Mouse (Mus musculus): ENCODE data around the gene Ccdc158.

Gene Ccdc158

GRCm38 (mm10) chr5:92674859-92675573 lies at the start of gene Ccdc158:
Gene Ccdc158 (minus strand): TSS chr5:92675271.
- DNase-seq (ENCODE audit: low spot score in 2 of 2): peak; percentile 31 to 33

- DNase-seq (ENCODE audit: low spot score in 2 of 2): no peak
Observed at GRCm38 (mm10) chr5:92721610-92722009, 46.5 kb upstream of the Ccdc158 start.

GRCm38 (mm10) chr5:92718856-92719255 lies 43.8 kb upstream of the Ccdc158 start:
- no peak for DNase-seq (ENCODE audit: low spot score in 2 of 2)

GRCm38 (mm10) chr5:92717666-92718360 lies 42.7 kb upstream of the Ccdc158 start:
- no peak for DNase-seq (ENCODE audit: low spot score in 2 of 2)

- DNase-seq (ENCODE audit: low spot score in 2 of 2): no peak
Observed at GRCm38 (mm10) chr5:92715890-92716289, 40.8 kb upstream of the Ccdc158 start.

GRCm38 (mm10) chr5:92715319-92715718 lies 40.2 kb upstream of the Ccdc158 start:
- DNase-seq (ENCODE audit: low spot score in 2 of 2): no peak

- DNase-seq (ENCODE audit: low spot score in 2 of 2): no peak
Observed at GRCm38 (mm10) chr5:92714886-92715285, 39.8 kb upstream of the Ccdc158 start.

GRCm38 (mm10) chr5:92712621-92713395 lies 37.7 kb upstream of the Ccdc158 start:
- no peak for DNase-seq (ENCODE audit: low spot score in 2 of 2)

- no peak for DNase-seq (ENCODE audit: low spot score in 2 of 2)
Observed at GRCm38 (mm10) chr5:92711666-92712290, 36.7 kb upstream of the Ccdc158 start.

GRCm38 (mm10) chr5:92710779-92711178 lies 35.7 kb upstream of the Ccdc158 start:
- DNase-seq (ENCODE audit: low spot score in 2 of 2): no peak

GRCm38 (mm10) chr5:92707921-92708491 lies 32.9 kb upstream of the Ccdc158 start:
- no peak for DNase-seq (ENCODE audit: low spot score in 2 of 2)

- no peak for DNase-seq (ENCODE audit: low spot score in 2 of 2)
Observed at GRCm38 (mm10) chr5:92703671-92704070, 28.6 kb upstream of the Ccdc158 start.

- DNase-seq (ENCODE audit: low spot score in 2 of 2): no peak
Observed at GRCm38 (mm10) chr5:92701750-92702149, 26.7 kb upstream of the Ccdc158 start.

- DNase-seq (ENCODE audit: low spot score in 2 of 2): no peak
Observed at GRCm38 (mm10) chr5:92698837-92699529, 23.9 kb upstream of the Ccdc158 start.

- DNase-seq (ENCODE audit: low spot score in 2 of 2): no peak
Observed at GRCm38 (mm10) chr5:92698131-92698836, 23.2 kb upstream of the Ccdc158 start.

- DNase-seq (ENCODE audit: low spot score in 2 of 2): no peak
Observed at GRCm38 (mm10) chr5:92694316-92694995, 19.4 kb upstream of the Ccdc158 start.

GRCm38 (mm10) chr5:92693744-92694143 lies 18.7 kb upstream of the Ccdc158 start:
- DNase-seq (ENCODE audit: low spot score in 2 of 2): no peak

GRCm38 (mm10) chr5:92692206-92693007 lies 17.3 kb upstream of the Ccdc158 start:
- DNase-seq (ENCODE audit: low spot score in 2 of 2): no peak

GRCm38 (mm10) chr5:92688569-92688968 lies 13.5 kb upstream of the Ccdc158 start:
- no peak for DNase-seq (ENCODE audit: low spot score in 2 of 2)

Measured in frontal cortex, postnatal 14 days (tissue).